Mouse (Mus musculus) embryonic facial prominence, embryonic 11.5 days (tissue): ENCODE measurements at regions not wholly inside any gene's neighbourhood (a gene's known extent, or its start where the extent isn't known, plus 50 kb on each side); places are given as distances from the start of the nearest gene placed in this dataset.

Source experiments
- ATAC-seq: fragments of 200-750 bp; cut with Nextera tagmentation; replicated peaks from 2 replicates; pipeline ENCODE4 v1.8.0; 2017; ENCODE audit warnings: low read depth; ENCODE audit not compliant: insufficient number of reproducible peaks, low FRiP score, low TSS enrichment
- DNase-seq: peaks from one replicate; pipeline ENCODE4 v3.0.0-alpha.2; 2015; ENCODE audit warnings: low spot score
- H3K27ac ChIP-seq: fragments of 300-500 bp; sonication (generic); replicated peaks from 2 replicates; pipeline ENCODE4 v1.5.1; 2014; ENCODE audit warnings: mild to moderate bottlenecking, low read depth, low read length, control low read depth
- H3K27me3 ChIP-seq: fragments of 300-500 bp; sonication (generic); 2 replicates; pipeline ENCODE4 v1.6.1; 2014; ENCODE audit warnings: mild to moderate bottlenecking, low read length, moderate library complexity, mixed read lengths; ENCODE audit not compliant: control insufficient read depth, insufficient read depth
- H3K36me3 ChIP-seq: fragments of 300-500 bp; sonication (generic); replicated peaks from 2 replicates; pipeline ENCODE4 v1.6.1; 2014; ENCODE audit warnings: low read depth, mild to moderate bottlenecking, low read length, moderate library complexity, mixed read lengths; ENCODE audit not compliant: control insufficient read depth, insufficient read depth
- H3K4me1 ChIP-seq: fragments of 300-500 bp; sonication (generic); 2 replicates; pipeline ENCODE4 v1.6.1; 2014; ENCODE audit warnings: low read length, mixed read lengths; ENCODE audit not compliant: control insufficient read depth, insufficient read depth
- H3K4me2 ChIP-seq: fragments of 300-500 bp; sonication (generic); 2 replicates; pipeline ENCODE4 v1.6.1; 2014; ENCODE audit warnings: low read depth, mild to moderate bottlenecking, control low read depth, low read length, moderate library complexity
- H3K4me3 ChIP-seq: fragments of 300-500 bp; sonication (generic); 2 replicates; pipeline ENCODE4 v1.5.1; 2014; ENCODE audit warnings: low read depth, low read length, control low read depth
- H3K9ac ChIP-seq: fragments of 300-500 bp; sonication (generic); replicated peaks from 2 replicates; pipeline ENCODE4 v1.6.1; 2014; ENCODE audit warnings: mild to moderate bottlenecking, control low read depth, low read length
- H3K9me3 ChIP-seq: fragments of 300-500 bp; sonication (generic); replicated peaks from 2 replicates; pipeline ENCODE4 v1.6.1; 2016; ENCODE audit warnings: mild to moderate bottlenecking, low read length, inconsistent platforms, mixed read lengths; ENCODE audit not compliant: control insufficient read depth
- WGBS: fragments of 180-500 bp; shearing (Covaris S2); extraction: QIAGEN DNeasy Blood & Tissue Kit; methylation state at CpG from one replicate; pipeline ENCODE4 v1.1.7; 2014; 5-methylcytosine and 5-hydroxymethylcytosine counted together

DNA sequence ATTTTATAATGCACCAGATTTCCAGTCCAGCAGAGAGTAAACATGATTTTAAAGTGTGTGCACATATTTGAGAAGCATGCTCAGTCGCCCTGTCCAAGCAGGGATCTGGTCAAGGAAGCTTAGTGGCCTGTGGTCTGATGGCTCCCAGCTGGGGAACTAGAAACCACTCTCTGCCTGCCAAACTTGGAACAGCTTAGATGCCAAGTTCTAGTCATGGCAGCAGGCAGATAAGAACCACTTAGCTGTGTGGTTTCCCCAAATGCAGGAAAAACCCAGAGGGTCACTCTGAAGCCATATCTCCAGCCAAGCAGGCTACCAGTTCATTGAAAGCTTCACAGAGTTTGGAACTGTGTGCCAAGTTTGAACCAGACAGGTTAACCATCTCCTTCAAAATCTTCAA is 86.1 kb downstream of the Fam114a2 start:
- H3K27ac ChIP-seq: no peak overlapping the region
- H3K27me3 ChIP-seq: no peaks in the 10 kb centered on the region
- H3K36me3 ChIP-seq: no peaks in the 10 kb centered on the region
- 61% methylated on average over 1 of the region's 1 CpGs for WGBS
- H3K4me3 ChIP-seq: no peak overlapping the region
- ATAC-seq: no peak
- H3K4me2 ChIP-seq: no peak overlapping the region
- H3K9ac ChIP-seq: no peak overlapping the region
- DNase-seq: no peak
- H3K9me3 ChIP-seq: no peaks in the 10 kb centered on the region
- no peaks in the 10 kb centered on the region for H3K4me1 ChIP-seq

DNA sequence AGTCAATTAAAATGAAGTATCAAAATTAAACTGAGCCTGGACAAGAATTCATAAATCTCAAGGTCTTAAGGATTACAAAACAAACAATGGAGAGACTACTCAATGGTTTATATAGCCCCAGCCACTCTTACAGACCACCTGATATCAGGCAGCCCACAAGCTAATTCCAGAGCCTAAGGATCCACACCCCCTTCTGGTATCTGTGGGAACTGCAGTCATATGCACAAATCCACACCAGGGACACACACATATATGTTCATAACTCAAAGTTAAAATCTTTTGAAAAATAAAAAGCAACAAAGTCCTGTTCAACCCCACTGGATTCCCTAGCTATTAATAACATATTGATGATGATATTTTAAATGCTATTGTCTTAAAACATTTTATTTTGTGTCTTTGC is 86.5 kb downstream of the Fam114a2 start:
- Histone ChIP-seq H3K36me3 (no peaks in the 10 kb centered on the region), H3K4me2 (no peak overlapping the region), H3K9me3 (no peaks in the 10 kb centered on the region), H3K9ac (no peak overlapping the region), H3K27ac (no peak overlapping the region), H3K27me3 (no peaks in the 10 kb centered on the region), H3K4me1 (no peaks in the 10 kb centered on the region), H3K4me3 (no peak overlapping the region)
- DNase-seq (no peak), ATAC-seq (no peak)

DNA sequence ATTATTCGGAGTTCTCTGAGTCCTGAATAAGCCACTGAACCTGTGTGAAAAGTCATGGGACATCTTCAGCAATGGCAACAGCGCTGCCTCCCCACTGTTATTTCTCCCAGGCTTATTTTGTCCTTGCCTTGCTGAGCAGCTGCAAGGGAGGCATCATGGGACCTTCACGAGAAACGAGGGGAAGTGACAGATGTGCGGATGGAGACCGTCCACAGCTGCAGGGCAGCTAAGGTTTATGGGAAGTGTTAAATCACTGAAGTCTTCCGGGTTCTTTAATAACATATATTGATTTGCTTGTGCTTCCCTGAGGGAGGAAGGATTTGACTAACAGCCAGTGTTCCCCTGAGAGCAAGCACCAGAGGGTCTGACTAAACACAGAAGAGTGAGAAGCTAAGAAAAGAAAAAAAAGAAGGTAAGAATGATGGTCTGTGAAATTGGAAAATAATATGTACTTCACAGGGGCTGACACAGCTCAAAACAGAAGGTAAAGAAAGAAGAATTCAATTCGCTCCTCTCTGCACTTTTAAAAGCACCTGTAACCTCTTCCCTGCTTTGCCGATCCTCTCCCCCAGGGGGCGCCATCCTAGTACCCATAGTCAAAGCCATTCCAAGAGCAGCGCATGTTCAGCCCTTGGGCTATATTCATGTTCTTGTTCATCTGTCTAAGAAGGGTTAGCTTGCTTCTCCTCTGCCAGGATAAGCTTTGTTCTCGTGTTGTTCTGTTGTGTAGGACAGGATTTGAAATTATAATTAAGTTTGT is 92.2 kb downstream of the Fam114a2 start:
- Histone ChIP-seq H3K4me3 (no peak overlapping the region), H3K27ac (no peak overlapping the region), H3K27me3 (no peaks in the 10 kb centered on the region), H3K4me1 (no peaks in the 10 kb centered on the region), H3K36me3 (no peaks in the 10 kb centered on the region), H3K4me2 (no peak overlapping the region), H3K9me3 (no peaks in the 10 kb centered on the region), H3K9ac (no peak overlapping the region)
- WGBS: 64% methylated on average over 12 of the region's 12 CpGs
- ATAC-seq (no peak), DNase-seq (peak; percentile 14)

DNA sequence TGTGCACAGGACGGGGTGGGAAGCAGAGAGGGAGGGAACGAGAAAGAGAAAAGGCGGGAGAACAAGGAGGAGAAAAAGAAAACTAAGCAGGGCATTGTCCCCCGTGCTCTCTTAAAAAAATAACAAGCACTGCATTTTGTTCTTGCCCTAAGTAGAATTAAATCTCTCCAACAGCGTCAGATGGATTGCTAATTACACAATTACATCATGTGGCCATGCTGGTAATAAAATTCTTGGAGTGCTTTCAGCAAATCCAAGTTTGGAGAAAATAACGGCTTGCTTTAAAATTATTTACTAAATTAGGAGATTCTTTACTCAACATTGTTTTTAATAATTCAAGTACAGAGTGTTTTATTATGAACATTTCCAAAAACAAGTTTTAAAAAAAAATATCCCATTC is 99.0 kb downstream of the Fam114a2 start:
- H3K27ac ChIP-seq: no peak overlapping the region
- H3K36me3 ChIP-seq: no peaks in the 10 kb centered on the region
- H3K4me1 ChIP-seq: no peaks in the 10 kb centered on the region
- WGBS: 78% methylated on average over 6 of the region's 6 CpGs
- ATAC-seq (no peak), DNase-seq (no peak)
- H3K9ac ChIP-seq: no peak overlapping the region
- H3K4me2 ChIP-seq: no peak overlapping the region
- H3K9me3 ChIP-seq: no peaks in the 10 kb centered on the region
- H3K27me3 ChIP-seq: no peaks in the 10 kb centered on the region
- no peak overlapping the region for H3K4me3 ChIP-seq

DNA sequence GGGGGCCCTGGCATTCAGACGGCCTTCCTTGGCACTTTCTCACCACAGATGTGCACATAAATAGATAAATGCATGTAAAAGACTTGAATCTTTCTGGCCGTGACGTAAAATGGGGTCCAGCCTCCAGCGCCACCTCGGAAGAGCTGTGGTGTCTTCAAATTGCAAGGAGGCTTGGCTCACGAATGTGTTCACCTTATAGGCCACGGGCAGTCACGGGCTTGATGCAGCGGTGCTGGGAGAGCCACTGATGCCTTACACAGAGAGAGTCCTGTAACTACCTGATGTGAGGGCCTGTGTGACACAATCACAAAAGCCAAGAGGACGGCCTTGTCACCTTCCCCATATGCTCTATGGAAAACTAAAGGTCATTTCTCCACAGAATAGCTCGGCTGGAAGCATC is 102.4 kb downstream of the Fam114a2 start:
- no peak overlapping the region for H3K27ac ChIP-seq
- H3K4me2 ChIP-seq: no peak overlapping the region
- no peaks in the 10 kb centered on the region for H3K27me3 ChIP-seq
- no peaks in the 10 kb centered on the region for H3K9me3 ChIP-seq
- no peak for DNase-seq
- H3K9ac ChIP-seq: no peak overlapping the region
- H3K4me1 ChIP-seq: no peaks in the 10 kb centered on the region
- ATAC-seq: no peak
- H3K36me3 ChIP-seq: no peaks in the 10 kb centered on the region
- H3K4me3 ChIP-seq: no peak overlapping the region
- 90% methylated on average over 11 of the region's 11 CpGs for WGBS

DNA sequence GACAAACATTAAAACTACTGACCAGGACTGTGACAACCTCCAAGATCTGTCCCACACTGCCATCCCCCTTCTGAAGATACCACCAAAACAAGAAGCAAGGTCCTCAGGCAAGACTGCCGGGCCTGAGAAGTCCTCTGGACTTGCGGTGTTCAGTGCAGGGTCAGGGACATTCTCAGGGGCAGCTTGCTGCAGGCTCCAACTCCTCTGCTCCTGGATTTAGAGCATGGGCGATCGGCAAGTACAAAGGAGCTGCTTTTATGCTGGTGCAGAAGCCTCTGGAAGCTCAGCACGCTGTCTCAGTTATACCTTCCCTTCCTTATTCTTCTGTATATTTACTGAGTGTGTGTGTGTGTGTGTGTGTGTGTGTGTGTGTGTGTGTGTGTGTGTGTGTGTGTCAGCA is 103.2 kb downstream of the Fam114a2 start:
- Histone ChIP-seq H3K9me3 (no peaks in the 10 kb centered on the region), H3K4me2 (no peak overlapping the region), H3K27me3 (no peaks in the 10 kb centered on the region), H3K27ac (no peak overlapping the region), H3K4me3 (no peak overlapping the region), H3K4me1 (no peaks in the 10 kb centered on the region), H3K36me3 (no peaks in the 10 kb centered on the region), H3K9ac (no peak overlapping the region)
- no peak for ATAC-seq
- WGBS: 85% methylated on average over 5 of the region's 5 CpGs
- no peak for DNase-seq

DNA sequence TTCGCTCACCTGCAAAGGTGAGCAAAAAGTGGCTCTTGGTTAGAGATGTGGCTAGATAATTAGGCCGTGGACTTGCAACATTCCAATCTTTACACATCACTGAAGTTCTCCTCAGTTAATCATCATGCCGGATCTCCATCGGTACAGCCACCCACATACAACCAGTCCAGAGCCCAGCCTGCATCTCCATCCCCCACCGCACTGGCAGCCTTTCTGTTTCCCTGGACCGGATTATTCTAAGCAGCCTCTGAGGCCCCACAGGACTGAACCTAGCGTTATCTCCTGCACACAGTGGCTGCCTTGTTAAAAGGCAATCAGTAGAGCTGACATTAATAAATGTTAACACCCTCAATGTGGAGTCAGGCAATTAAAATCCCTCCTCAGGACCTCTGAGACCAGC is 103.7 kb downstream of the Fam114a2 start:
- Histone ChIP-seq H3K36me3 (no peaks in the 10 kb centered on the region), H3K9ac (no peak overlapping the region), H3K4me1 (no peaks in the 10 kb centered on the region), H3K27ac (no peak overlapping the region), H3K4me2 (no peak overlapping the region), H3K27me3 (no peaks in the 10 kb centered on the region), H3K4me3 (no peak overlapping the region), H3K9me3 (no peaks in the 10 kb centered on the region)
- 69% methylated on average over 7 of the region's 7 CpGs for WGBS
- DNase-seq (no peak), ATAC-seq (no peak)

DNA sequence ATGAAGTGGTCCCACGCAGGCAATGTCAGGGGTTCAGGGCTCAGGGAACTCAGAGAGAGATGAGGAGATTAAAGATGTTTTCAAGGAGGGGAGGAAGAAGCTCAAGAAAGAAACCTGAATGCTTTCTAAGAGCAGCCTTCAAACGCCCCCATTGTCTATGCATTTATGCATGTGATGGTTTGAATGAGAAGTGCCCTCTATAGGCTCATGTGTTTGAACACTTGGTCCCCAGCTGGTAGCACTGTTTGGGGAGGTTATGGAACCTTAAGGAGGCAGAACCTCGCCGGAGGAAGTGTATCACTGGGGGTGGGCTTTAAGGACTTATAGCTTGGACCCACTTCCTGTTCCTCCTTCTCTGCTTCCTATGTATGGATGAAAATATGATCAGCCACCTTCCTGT is 105.1 kb downstream of the Fam114a2 start:
- ATAC-seq: no peak
- WGBS: 80% methylated on average over 4 of the region's 4 CpGs

More for the DNA sequence above, 105.1 kb downstream of the Fam114a2 start:
- no peaks in the 10 kb centered on the region for H3K9me3 ChIP-seq
- H3K4me2 ChIP-seq: no peak overlapping the region
- no peak overlapping the region for H3K9ac ChIP-seq
- H3K27ac ChIP-seq: no peak overlapping the region
- no peaks in the 10 kb centered on the region for H3K4me1 ChIP-seq
- H3K4me3 ChIP-seq: no peak overlapping the region
- no peaks in the 10 kb centered on the region for H3K27me3 ChIP-seq
- H3K36me3 ChIP-seq: no peaks in the 10 kb centered on the region
- DNase-seq: no peak
